Mouse (Mus musculus) heart, postnatal 0 days (tissue): ENCODE measurements at regions not wholly inside any gene's neighbourhood (a gene's known extent, or its start where the extent isn't known, plus 50 kb on each side); places are given as distances from the start of the nearest gene placed in this dataset.

Experiments used
- CTCF ChIP-seq: IDR thresholded peaks from 2 replicates; pipeline ENCODE4 v1.5.1; 2016; ENCODE audit warnings: antibody characterized with exemption, control low read depth, low read depth
- EP300 ChIP-seq: IDR thresholded peaks from 2 replicates; pipeline ENCODE4 v1.6.1; 2016; ENCODE audit warnings: antibody characterized with exemption, low read depth

GRCm38 (mm10) chr7:74108347-74108746, 94.9 kb upstream of the St8sia2 start:
- peak; percentile 43 for TF ChIP-seq CTCF
- TF ChIP-seq EP300: no peak
